Mouse (Mus musculus): Measurements from ENCODE around the gene Ube2z.
"Not testable (repeated sequence)": the region's sequence is repeated elsewhere in the genome, so short reads cannot be mapped to it uniquely, and the experiment has no call there.

Ube2z gene

GRCm38 (mm10) chr11:96065215-96065911 lies at the start of gene Ube2z:
Ube2z (minus strand) TSS chr11:96065388.
- DNase-seq (ENCODE audit: low spot score in 2 of 2), result peak; percentile 97 to 98

DNA sequence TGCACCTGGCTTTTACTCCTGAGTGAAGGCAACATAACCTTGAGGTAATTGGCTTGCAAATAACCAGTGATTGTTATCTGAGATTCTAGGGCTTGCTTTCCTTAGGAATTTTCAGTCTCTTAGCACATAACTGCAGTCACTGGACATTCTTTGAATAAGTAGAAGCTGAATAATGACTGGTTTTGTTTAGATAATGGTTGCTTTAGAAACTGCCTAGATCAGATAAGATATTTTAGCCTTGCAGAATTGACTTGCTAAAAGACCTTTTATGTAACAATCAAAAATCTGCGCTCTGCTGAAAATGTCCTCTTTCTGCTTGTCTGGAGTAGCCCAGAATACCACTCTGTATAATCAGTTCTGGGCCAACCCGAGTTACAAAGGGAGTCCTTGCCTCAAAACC lies 48.9 kb upstream of the Ube2z start:
- no peak for DNase-seq (ENCODE audit: low spot score in 2 of 2)

GRCm38 (mm10) chr11:96111751-96112150 lies 46.6 kb upstream of the Ube2z start, which contains the start of gene Calcoco2:
Calcoco2 (minus strand) TSS chr11:96111964.
- no peak for DNase-seq (ENCODE audit: low spot score in 2 of 2)

DNA sequence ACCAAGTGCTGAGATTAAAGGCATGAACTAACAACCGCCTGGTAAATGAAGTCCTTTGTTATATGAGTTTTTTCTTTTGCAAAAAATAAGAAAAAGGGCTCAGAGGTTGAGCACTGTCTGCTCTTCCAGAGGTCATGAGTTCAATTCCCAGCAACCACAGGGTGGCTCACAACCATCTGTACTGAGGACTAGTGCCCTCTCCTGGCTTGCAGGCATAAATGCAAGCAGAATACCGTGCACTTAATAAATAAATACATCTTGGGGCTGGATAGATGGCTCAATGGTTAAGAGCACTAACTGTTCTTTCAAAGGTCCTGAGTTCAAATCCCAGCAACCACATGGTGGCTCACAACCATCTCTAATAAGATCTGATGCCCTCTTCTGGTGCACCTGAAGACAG lies 45.8 kb upstream of the Ube2z start:
- DNase-seq (ENCODE audit: low spot score in 2 of 2), result not testable (repeated sequence)

DNA sequence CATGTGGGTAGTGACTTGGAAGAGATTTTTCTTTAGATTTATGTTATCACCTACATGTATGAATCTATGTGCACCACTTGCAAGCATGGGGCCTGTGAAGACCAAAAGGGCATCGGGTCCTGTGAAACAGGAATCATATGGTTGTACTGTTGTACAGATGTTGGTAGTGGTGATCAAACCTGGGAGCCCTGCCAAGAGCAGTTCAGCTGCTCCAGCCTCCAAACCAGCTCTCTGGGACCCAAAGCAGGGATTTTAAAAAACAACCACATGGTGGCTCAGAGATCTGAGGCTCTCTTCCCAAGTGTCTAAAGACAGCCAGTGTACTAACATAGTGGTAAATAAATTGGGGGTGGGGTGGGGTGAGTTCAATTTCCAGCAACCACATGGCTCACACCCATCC lies 43.2 kb upstream of the Ube2z start:
- DNase-seq (ENCODE audit: low spot score in 2 of 2), result no peak

- DNase-seq (ENCODE audit: low spot score in 2 of 2), result peak in 1 of 2 experiments; percentile 22
Observed at GRCm38 (mm10) chr11:96093361-96093760, 28.2 kb upstream of the Ube2z start.

- no peak for DNase-seq (ENCODE audit: low spot score in 2 of 2)
Observed at GRCm38 (mm10) chr11:96092674-96093291, 27.6 kb upstream of the Ube2z start.

- no peak for DNase-seq (ENCODE audit: low spot score in 2 of 2)
Observed at GRCm38 (mm10) chr11:96091073-96091472, 25.9 kb upstream of the Ube2z start.

DNA sequence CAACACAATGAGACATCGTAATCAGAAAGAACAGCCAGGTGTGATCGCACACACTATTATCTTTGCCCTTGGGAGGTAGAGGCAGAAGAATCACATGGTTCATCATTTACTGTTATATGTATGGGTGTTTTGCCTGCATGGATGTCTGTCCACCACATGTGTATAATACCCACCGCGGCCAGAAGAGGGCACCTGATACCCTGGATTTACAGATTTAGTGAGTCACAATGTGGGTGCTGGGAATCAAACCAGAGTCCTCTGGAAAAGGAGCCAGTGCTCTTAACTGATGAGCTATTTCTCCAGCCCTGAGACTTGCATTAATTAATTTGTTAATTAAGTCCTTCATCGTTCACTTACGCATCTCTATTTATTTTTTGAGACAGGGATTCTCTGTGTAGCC lies 22.8 kb upstream of the Ube2z start:
- DNase-seq (ENCODE audit: low spot score in 2 of 2), result no peak

- no peak for DNase-seq (ENCODE audit: low spot score in 2 of 2)
Observed at GRCm38 (mm10) chr11:96082682-96083081, 17.5 kb upstream of the Ube2z start.

- DNase-seq (ENCODE audit: low spot score in 2 of 2), result no peak
Observed at GRCm38 (mm10) chr11:96080736-96081135, 15.5 kb upstream of the Ube2z start.

GRCm38 (mm10) chr11:96076221-96077105 lies 11.3 kb upstream of the Ube2z start:
- no peak for DNase-seq (ENCODE audit: low spot score in 2 of 2)

DNA sequence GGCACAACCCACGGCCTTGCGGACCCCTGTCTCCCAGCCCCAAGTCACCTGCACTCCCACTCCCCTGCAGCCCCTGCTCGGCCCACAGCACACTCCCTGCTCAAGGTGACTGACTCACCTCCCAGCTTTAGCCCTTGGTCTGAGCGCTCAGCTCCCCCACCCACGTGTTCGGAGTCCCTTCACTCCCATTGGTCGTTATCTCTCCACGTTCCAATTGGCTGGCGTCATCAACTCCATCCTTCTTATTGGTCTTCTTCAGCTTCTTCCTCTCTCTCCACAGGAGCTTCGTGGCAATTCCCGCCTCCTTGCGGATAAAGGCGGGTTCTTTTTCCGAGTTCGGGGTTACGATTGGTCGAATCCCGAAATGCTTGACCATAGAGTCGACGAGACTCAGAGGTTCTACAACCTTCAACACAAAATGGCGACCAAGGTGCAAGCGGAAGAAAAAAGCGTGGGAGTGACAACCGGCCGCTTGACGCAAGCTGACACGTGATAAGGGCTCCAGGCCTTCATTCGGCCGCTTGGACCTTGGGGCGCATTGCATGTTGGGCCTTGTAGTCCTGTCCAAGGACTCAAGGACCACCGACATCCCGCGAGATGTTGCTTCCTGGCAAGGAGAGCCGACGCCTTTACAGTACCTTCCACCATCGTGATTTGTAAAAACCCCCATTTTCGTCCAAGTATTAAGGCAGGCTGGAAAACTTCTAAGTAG lies 10.5 kb upstream of the Ube2z start, which contains the start of gene Atp5g1:
Gene Atp5g1 (minus strand): TSS at position 162 of the 712 bp plus-strand sequence.
- DNase-seq (ENCODE audit: low spot score in 2 of 2), result peak; percentile 93 to 94

DNA sequence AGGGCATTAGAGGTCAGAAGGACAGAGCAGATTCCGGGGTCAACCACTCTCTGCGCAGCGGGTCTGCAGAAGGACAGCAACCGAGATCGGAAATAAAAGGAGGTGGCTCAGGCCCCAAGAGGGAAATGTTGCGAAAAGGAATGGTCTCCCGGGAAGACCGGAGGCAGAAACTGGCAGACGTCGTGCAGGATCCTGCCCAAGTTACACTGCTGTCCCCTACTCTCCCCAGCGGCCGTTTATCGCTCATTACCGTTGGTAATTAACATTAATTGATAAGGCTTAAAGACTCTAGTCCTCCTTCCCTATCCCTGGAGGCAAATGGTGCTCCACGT lies 10.0 kb upstream of the Ube2z start:
- no peak for DNase-seq (ENCODE audit: low spot score in 2 of 2)

GRCm38 (mm10) chr11:96074351-96075176 lies 9.4 kb upstream of the Ube2z start:
- no peak for DNase-seq (ENCODE audit: low spot score in 2 of 2)

GRCm38 (mm10) chr11:96073295-96073993 lies 8.3 kb upstream of the Ube2z start:
- no peak for DNase-seq (ENCODE audit: low spot score in 2 of 2)

GRCm38 (mm10) chr11:96071013-96071412 lies 5.8 kb upstream of the Ube2z start:
- DNase-seq (ENCODE audit: low spot score in 2 of 2), result no peak

- DNase-seq (ENCODE audit: low spot score in 2 of 2), result no peak
Observed at GRCm38 (mm10) chr11:96070353-96070752, 5.2 kb upstream of the Ube2z start.

GRCm38 (mm10) chr11:96068231-96068630 lies 3.0 kb upstream of the Ube2z start:
- DNase-seq (ENCODE audit: low spot score in 2 of 2), result no peak

GRCm38 (mm10) chr11:96064521-96065214 lies 520 bp downstream of the Ube2z start:
- DNase-seq (ENCODE audit: low spot score in 2 of 2), result peak; percentile 15 to 35
